Mouse (Mus musculus) liver, adult 2 months (tissue): ENCODE results near the gene Stambpl1.

Source experiments
- CTCF ChIP-seq: fragments of 200-500 bp; IDR thresholded peaks from 2 replicates; pipeline ENCODE4 v1.5.1; 2011; ENCODE audit warnings: low read depth, low read length, control low read depth
- POLR2A ChIP-seq: fragments of 200-500 bp; IDR thresholded peaks from 2 replicates; pipeline ENCODE4 v1.6.1; 2011; ENCODE audit warnings: low read length, control low read depth; ENCODE audit not compliant: insufficient read depth; ENCODE audit errors: extremely low read depth

- TF ChIP-seq CTCF (no peak), POLR2A (no peak)
Measured at GRCm38 (mm10) chr19:34209930-34210581, 18.0 kb downstream of the Stambpl1 start.
